Mouse (Mus musculus) lung, postnatal 4 days (tissue): ENCODE results near the gene Shmt2.

Source experiments
- DNase-seq, 2 experiments: peaks; one replicate each; pipeline ENCODE4 v3.0.0; 2021

Gene Shmt2

GRCm38 (mm10) chr10:127531548-127531947 lies 9.3 kb upstream of the Shmt2 start:
- DNase-seq = no peak

GRCm38 (mm10) chr10:127530945-127531344 lies 8.7 kb upstream of the Shmt2 start:
- no peak for DNase-seq

- no peak for DNase-seq
These were observed 5.2 kb upstream of the Shmt2 start for GRCm38 (mm10) chr10:127527481-127527880.

- DNase-seq = peak; percentile 77 to 80
These were observed 4.4 kb upstream of the Shmt2 start for GRCm38 (mm10) chr10:127526681-127527080.

- DNase-seq = no peak
These were observed 3.8 kb upstream of the Shmt2 start for GRCm38 (mm10) chr10:127526048-127526447.

GRCm38 (mm10) chr10:127524646-127525255 lies 2.5 kb upstream of the Shmt2 start:
- no peak for DNase-seq

GRCm38 (mm10) chr10:127521611-127522080 lies 598 bp downstream of the Shmt2 start:
- DNase-seq = no peak

GRCm38 (mm10) chr10:127520714-127521357 lies 1.4 kb downstream of the Shmt2 start:
- DNase-seq = no peak

- no peak for DNase-seq
These were observed 2.1 kb downstream of the Shmt2 start for GRCm38 (mm10) chr10:127519903-127520713.

GRCm38 (mm10) chr10:127519041-127519701 lies 3.1 kb downstream of the Shmt2 start:
- no peak for DNase-seq

GRCm38 (mm10) chr10:127517941-127518340 lies 4.3 kb downstream of the Shmt2 start:
- DNase-seq = no peak

- DNase-seq = peak in 1 of 2 experiments; percentile 66
These were observed 5.5 kb downstream of the Shmt2 start for GRCm38 (mm10) chr10:127516576-127517260.

GRCm38 (mm10) chr10:127515983-127516459 lies 6.2 kb downstream of the Shmt2 start:
- no peak for DNase-seq

- DNase-seq = no peak
These were observed 6.8 kb downstream of the Shmt2 start for GRCm38 (mm10) chr10:127515271-127515982.

GRCm38 (mm10) chr10:127514764-127515163 lies 7.5 kb downstream of the Shmt2 start, which contains the start of gene Ndufa4l2:
Ndufa4l2 (plus strand) TSS chr10:127514967.
- peak in 1 of 2 experiments; percentile 57 for DNase-seq

GRCm38 (mm10) chr10:127514111-127514698 lies 8.0 kb downstream of the Shmt2 start:
- no peak for DNase-seq

- DNase-seq = no peak
These were observed 8.6 kb downstream of the Shmt2 start for GRCm38 (mm10) chr10:127513501-127514091.

- peak; percentile 92 to 95 for DNase-seq
These were observed 9.4 kb downstream of the Shmt2 start for GRCm38 (mm10) chr10:127512813-127513212.

GRCm38 (mm10) chr10:127512307-127512666 lies 10.0 kb downstream of the Shmt2 start:
- DNase-seq = no peak

GRCm38 (mm10) chr10:127511634-127512306 lies 10.5 kb downstream of the Shmt2 start:
- DNase-seq = no peak
